Mouse (Mus musculus) thymus, adult 2 months (tissue): ENCODE data around the gene Nup205. TPM values are rescaled to one million over a fixed set of nuclear protein-coding genes. Genes with fewer than 3 reads are reported as not detected.

ENCODE experiments used
- DNase-seq: peaks from one replicate; pipeline ENCODE4 v3.0.0; 2021
- H3K27ac ChIP-seq: fragments of 200-500 bp; 2 replicates; pipeline ENCODE4 v1.5.1; 2012; ENCODE audit warnings: low read length, control low read depth; ENCODE audit not compliant: control insufficient read depth, insufficient read depth
- H3K27me3 ChIP-seq: fragments of 200-500 bp; 2 replicates; pipeline ENCODE4 v1.6.1; 2012; ENCODE audit warnings: mild to moderate bottlenecking, low read length, moderate library complexity, mixed read lengths; ENCODE audit not compliant: control insufficient read depth, insufficient read depth
- H3K36me3 ChIP-seq: fragments of 200-500 bp; 2 replicates; pipeline ENCODE4 v1.6.1; 2012; ENCODE audit warnings: mild to moderate bottlenecking, low read length, moderate library complexity; ENCODE audit not compliant: control insufficient read depth, insufficient read depth
- H3K4me1 ChIP-seq: fragments of 200-500 bp; replicated peaks from 2 replicates; pipeline ENCODE4 v1.6.1; 2012; ENCODE audit warnings: low read length; ENCODE audit not compliant: control insufficient read depth, insufficient read depth
- H3K4me3 ChIP-seq: fragments of 200-500 bp; 2 replicates; pipeline ENCODE4 v1.5.1; 2012; ENCODE audit warnings: mild to moderate bottlenecking, low read length, control low read depth, moderate library complexity; ENCODE audit not compliant: control insufficient read depth, insufficient read depth
- CTCF ChIP-seq: fragments of 200-500 bp; IDR thresholded peaks from 2 replicates; pipeline ENCODE4 v1.5.1; 2012; ENCODE audit warnings: mild to moderate bottlenecking, control low read depth, low read length, moderate library complexity, borderline replicate concordance; ENCODE audit not compliant: control insufficient read depth, poor library complexity, insufficient read depth; ENCODE audit errors: extremely low read depth
- POLR2A ChIP-seq: fragments of 200-500 bp; IDR thresholded peaks from 2 replicates; pipeline ENCODE4 v1.6.1; 2012; ENCODE audit warnings: mild to moderate bottlenecking, low read length, control low read depth, moderate library complexity; ENCODE audit not compliant: control insufficient read depth, poor library complexity, insufficient read depth; ENCODE audit errors: extremely low read depth
- WGBS: fragments of 180-500 bp; shearing (Covaris S2); methylation state at CpG from one replicate; pipeline ENCODE4 v1.1.7; 2018; 5-methylcytosine and 5-hydroxymethylcytosine counted together
- polyA plus RNA-seq: library from polyadenylated mRNA; depleted of rRNA; stranded (reverse); fragments of >200 nt; gene quantifications from 2 replicates; pipeline ENCODE4 v1.2.3, GENCODE M21; 2012

Gene Nup205
- polyA plus RNA-seq, 1 experiment, result 36.5 TPM

DNA sequence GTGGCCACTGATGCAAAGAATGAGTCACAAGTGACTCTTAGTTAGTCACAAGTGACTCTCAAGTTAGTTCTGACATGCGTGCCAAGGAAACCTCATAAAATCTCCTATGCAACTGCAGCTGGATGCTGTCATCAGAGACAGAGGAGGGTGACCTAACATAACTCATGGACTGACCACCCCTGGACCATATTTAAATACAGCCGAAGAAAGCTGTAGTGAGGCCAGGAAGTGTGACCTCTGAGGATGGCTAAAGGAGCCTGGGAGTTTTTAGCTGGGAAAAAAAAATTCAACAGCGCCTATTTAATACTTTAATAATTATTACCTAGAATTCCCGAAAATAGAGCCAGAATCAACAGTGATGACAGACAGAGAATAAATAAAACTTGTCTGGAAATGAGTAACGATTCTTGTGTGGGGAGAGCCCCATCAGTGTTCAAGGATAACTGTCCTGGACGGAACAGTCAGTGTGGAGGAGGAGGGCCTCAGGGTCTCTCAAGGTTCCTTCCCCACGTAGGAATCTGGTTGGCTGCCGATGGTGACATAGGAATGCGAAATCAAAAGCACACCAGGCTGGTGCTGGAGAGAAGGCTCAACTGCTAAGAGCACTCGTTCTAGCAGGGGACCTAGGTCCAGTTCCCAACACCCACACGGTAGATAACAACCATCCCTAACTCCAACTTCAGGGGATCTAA is 96.3 kb downstream of the Nup205 start:
- Histone ChIP-seq H3K36me3 (no peaks in the 10 kb centered on the region), H3K4me1 (no peaks in the 10 kb centered on the region), H3K4me3 (no peak overlapping the region), H3K27me3 (no peaks in the 10 kb centered on the region), H3K27ac (no peak overlapping the region)
- WGBS, result 92% methylated on average over 11 of the region's 11 CpGs
- TF ChIP-seq CTCF (no peak), POLR2A (no peak)
- no peak for DNase-seq

DNA sequence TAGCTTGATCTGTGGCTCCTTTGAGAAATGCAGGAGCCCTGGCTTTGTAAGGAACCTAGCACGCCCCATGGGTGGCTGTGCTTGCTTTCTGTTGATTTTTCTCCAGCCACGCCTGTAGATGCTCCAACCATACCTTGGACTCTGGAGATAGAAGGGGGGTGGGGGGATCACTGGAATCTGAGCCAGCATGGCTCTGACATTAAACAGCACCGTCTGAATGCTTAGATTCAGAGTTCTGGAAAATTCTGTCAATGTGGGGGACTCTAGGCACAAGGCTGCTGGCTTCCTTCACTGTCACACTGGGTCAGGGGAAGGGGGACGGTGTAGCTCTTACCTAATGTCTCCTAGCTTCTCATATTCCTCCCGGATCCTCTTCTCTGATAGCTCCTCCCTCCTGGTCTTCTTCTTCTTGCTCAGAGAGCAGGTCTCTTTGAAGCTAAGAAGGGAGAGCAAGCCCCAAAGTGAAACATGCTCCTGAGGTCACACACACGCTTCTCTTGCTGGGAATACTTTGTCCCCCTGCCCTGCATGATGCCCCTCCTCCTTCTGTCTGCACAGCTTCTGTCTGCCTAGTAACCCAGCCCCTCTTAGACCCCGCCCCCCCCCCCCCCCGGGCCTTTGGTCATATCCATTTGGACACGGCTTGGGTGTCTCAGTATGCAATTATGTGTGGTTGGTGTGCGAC is 100.8 kb downstream of the Nup205 start:
- Histone ChIP-seq H3K27me3 (no peaks in the 10 kb centered on the region), H3K4me1 (no peaks in the 10 kb centered on the region), H3K4me3 (no peak overlapping the region), H3K27ac (no peak overlapping the region), H3K36me3 (no peaks in the 10 kb centered on the region)
- no peak for DNase-seq
- 74% methylated on average over 10 of the region's 10 CpGs for WGBS
- no peak for TF ChIP-seq POLR2A
- TF ChIP-seq CTCF, result no peak

DNA sequence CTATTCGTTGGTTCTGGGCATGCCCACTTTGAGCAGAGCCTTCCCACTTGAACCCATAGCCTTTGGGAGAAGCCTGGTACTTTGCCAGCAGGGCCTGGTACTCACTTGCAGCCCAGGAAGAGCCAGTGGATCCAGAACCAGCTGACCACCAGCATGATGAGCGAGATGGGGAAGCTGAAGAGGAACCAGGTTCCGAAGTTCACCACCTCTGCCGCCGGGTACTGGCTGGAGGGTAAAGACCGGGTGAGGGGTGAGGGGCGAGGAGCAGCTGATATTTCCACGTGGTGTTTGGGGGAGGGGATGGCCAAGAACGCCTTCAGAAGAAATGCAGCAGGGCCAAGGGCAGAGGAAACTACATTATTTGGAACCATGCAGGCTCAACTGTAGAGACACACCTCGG is 102.1 kb downstream of the Nup205 start:
- H3K36me3 ChIP-seq, result no peaks in the 10 kb centered on the region
- no peak overlapping the region for H3K27ac ChIP-seq
- WGBS, result 68% methylated on average over 10 of the region's 10 CpGs
- TF ChIP-seq CTCF (no peak), POLR2A (no peak)
- no peak for DNase-seq
- no peaks in the 10 kb centered on the region for H3K27me3 ChIP-seq
- H3K4me3 ChIP-seq, result no peak overlapping the region
- no peaks in the 10 kb centered on the region for H3K4me1 ChIP-seq

DNA sequence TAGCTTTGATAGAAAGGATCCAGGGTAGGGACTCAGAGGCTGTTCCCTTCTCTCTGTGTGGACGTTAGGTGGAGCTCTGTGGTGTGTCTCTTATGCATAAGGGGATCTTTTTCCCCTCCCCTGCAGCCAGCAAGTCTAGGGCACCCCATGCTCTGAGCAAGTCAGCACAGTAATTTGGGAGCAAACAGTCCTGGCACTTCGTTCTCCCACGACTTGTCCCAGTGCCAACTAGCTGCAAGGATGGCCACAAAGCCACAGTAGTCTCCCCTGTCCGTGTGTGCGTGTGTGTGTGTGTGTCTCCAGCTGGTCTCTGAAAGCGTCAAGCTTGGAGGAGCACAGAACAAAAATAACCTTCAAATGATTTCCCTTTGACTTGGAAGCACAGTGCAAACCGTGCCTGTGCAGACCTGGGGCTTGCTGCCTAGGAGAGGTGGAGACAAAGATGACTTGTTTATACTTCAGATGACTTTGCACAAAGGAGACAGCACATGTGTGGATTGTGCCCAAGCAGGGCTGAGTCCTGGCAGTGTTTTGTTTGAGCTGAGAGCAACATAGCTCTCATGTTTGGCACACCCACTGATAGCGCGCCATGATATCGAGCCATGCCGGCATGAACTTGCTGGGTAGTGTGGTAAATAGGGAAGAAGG is 111.0 kb downstream of the Nup205 start:
- Histone ChIP-seq H3K27me3 (no peaks in the 10 kb centered on the region), H3K4me3 (no peak overlapping the region), H3K36me3 (no peaks in the 10 kb centered on the region), H3K4me1 (no peaks in the 10 kb centered on the region), H3K27ac (no peak overlapping the region)
- TF ChIP-seq POLR2A (no peak), CTCF (no peak)
- no peak for DNase-seq
- WGBS, result 41% methylated on average over 11 of the region's 11 CpGs

DNA sequence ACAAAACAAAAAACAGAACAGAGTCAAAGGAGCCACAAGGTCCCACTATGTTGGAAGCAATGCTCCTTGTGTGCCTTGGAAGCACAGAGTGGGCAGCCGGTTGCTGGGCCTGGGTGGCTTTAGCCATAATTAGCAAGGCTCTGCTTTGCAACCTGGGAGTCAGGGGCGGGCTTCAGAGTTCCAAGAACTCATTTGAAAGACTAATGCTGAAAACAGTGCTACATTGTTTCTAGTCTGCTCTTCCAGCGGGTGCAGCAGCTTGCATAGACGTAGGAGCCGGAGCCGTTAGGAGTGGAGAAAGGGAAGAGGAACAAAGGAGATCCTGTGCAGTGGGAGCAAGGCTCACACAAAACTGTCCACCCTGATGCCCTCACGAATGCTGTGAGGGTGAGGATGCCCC is 111.7 kb downstream of the Nup205 start:
- Histone ChIP-seq H3K4me1 (no peaks in the 10 kb centered on the region), H3K4me3 (no peak overlapping the region), H3K27ac (no peak overlapping the region), H3K27me3 (no peaks in the 10 kb centered on the region), H3K36me3 (no peaks in the 10 kb centered on the region)
- no peak for DNase-seq
- WGBS, result 93% methylated on average over 7 of the region's 7 CpGs
- TF ChIP-seq CTCF, result no peak
- no peak for TF ChIP-seq POLR2A

DNA sequence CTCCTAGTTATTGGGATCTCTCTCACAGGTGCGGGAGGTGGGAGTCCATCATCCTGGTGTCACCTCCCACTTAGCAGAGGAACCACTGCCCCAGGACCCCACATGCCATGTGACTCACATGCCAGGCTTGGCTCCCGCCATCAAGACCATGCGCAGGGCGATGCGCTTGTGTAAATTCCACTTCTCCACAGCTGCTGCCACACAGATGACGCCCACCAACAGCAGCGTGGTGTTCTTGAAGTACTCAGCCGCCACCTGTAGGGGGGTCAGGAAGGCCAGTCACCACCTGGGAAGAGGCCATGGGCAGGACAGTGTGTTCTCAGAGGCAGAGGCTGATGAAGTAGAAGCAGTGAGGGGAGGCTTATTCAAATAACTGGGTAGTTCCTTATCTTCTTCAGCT is 112.5 kb downstream of the Nup205 start:
- Histone ChIP-seq H3K36me3 (no peaks in the 10 kb centered on the region), H3K4me1 (no peaks in the 10 kb centered on the region), H3K4me3 (no peak overlapping the region), H3K27ac (no peak overlapping the region), H3K27me3 (no peaks in the 10 kb centered on the region)
- no peak for TF ChIP-seq POLR2A
- no peak for TF ChIP-seq CTCF
- DNase-seq, result no peak
- 97% methylated on average over 8 of the region's 8 CpGs for WGBS
